Mouse (Mus musculus): ENCODE results near the gene Psmc3. TPM values are rescaled to one million over a fixed set of nuclear protein-coding genes. Genes with fewer than 3 reads are reported as not detected.
A peak's percentile ranks its signal among the peaks of the same experiment; 100 is the strongest.
"Not testable (repeated sequence)": the region's sequence is repeated elsewhere in the genome, so short reads cannot be mapped to it uniquely, and the experiment has no call there.

Psmc3 gene
- polyA plus RNA-seq (2017; shearing (Covaris generic)): 100 to 1,000 TPM; 197 to 219 (median 204) TPM

- ATAC-seq: peak; percentile 97
Measured at GRCm38 (mm10) chr2:91053934-91054382, at the start of gene Psmc3. Gene Psmc3 (plus strand): TSS chr2:91054009.

GRCm38 (mm10) chr2:91008536-91008935 lies 45.3 kb upstream of the Psmc3 start:
- ATAC-seq: no peak

- ATAC-seq: no peak
Measured at GRCm38 (mm10) chr2:91013881-91014280, 39.9 kb upstream of the Psmc3 start.

- ATAC-seq: no peak
Measured at GRCm38 (mm10) chr2:91015386-91015785, 38.4 kb upstream of the Psmc3 start.

- ATAC-seq: no peak
Measured at GRCm38 (mm10) chr2:91018061-91018788, 35.6 kb upstream of the Psmc3 start.

GRCm38 (mm10) chr2:91019911-91020310 lies 33.9 kb upstream of the Psmc3 start:
- no peak for ATAC-seq

- ATAC-seq: not testable (repeated sequence)
Measured at GRCm38 (mm10) chr2:91022266-91022665, 31.5 kb upstream of the Psmc3 start.

GRCm38 (mm10) chr2:91023131-91023530 lies 30.7 kb upstream of the Psmc3 start:
- ATAC-seq: no peak

GRCm38 (mm10) chr2:91023956-91024355 lies 29.9 kb upstream of the Psmc3 start:
- ATAC-seq: no peak

GRCm38 (mm10) chr2:91025081-91025516 lies 28.7 kb upstream of the Psmc3 start:
- no peak for ATAC-seq

- ATAC-seq: no peak
Measured at GRCm38 (mm10) chr2:91026491-91026890, 27.3 kb upstream of the Psmc3 start.

- no peak for ATAC-seq
Measured at GRCm38 (mm10) chr2:91027391-91028214, 26.2 kb upstream of the Psmc3 start.

- ATAC-seq: no peak
Measured at GRCm38 (mm10) chr2:91031216-91031615, 22.6 kb upstream of the Psmc3 start.

- ATAC-seq: no peak
Measured at GRCm38 (mm10) chr2:91033000-91033399, 20.8 kb upstream of the Psmc3 start.

- ATAC-seq: no peak
Measured at GRCm38 (mm10) chr2:91035385-91035784, 18.4 kb upstream of the Psmc3 start, which contains the start of gene Rapsn. Gene Rapsn (plus strand): TSS chr2:91035620.

GRCm38 (mm10) chr2:91041786-91042185 lies 12.0 kb upstream of the Psmc3 start:
- no peak for ATAC-seq

- ATAC-seq: peak; percentile 97
Measured at GRCm38 (mm10) chr2:91042651-91043398, 11.0 kb upstream of the Psmc3 start.

- ATAC-seq: no peak
Measured at GRCm38 (mm10) chr2:91044727-91045126, 9.1 kb upstream of the Psmc3 start.

- not testable (repeated sequence) for ATAC-seq
Measured at GRCm38 (mm10) chr2:91045805-91046204, 8.0 kb upstream of the Psmc3 start.

GRCm38 (mm10) chr2:91047359-91047758 lies 6.5 kb upstream of the Psmc3 start:
- no peak for ATAC-seq

- ATAC-seq: no peak
Measured at GRCm38 (mm10) chr2:91051917-91052316, 1.9 kb upstream of the Psmc3 start.

- peak; percentile 16 for ATAC-seq
Measured at GRCm38 (mm10) chr2:91052752-91053151, 1.1 kb upstream of the Psmc3 start.
